Mouse (Mus musculus): ENCODE results near the gene Olfr214. TPM values are rescaled to one million over a fixed set of nuclear protein-coding genes. Genes with fewer than 3 reads are reported as not detected.
"Not testable (repeated sequence)": the region's sequence is repeated elsewhere in the genome, so short reads cannot be mapped to it uniquely, and the experiment has no call there.

Gene Olfr214
- polyA plus RNA-seq, 1 experiment from 2014 or later: not detected

DNA sequence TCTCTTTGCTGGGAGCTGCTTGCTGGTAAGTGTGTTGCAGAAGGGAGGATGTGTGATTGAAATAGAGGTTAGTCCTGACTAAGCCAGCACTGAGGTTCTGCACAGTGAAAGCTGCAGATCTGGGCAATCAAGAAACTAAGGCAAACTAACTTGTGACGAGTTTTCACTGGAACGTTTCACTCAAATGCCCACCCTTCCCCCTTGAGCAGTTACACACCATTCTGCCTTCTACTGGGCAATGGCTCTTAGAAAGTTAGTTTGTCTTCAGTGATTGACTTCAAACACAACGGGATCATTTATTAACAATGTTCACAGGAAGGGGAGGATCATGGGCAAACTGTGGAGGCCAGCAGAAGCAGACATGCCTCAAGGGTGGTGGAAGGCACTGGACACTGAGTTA is 917 bp downstream of the Olfr214 start:
- WGBS: 27% methylated on average over 3 of the region's 3 CpGs
- ATAC-seq: no peak
- no peak overlapping the region for H3K9ac ChIP-seq (ENCODE audit: low read depth, low read length)

DNA sequence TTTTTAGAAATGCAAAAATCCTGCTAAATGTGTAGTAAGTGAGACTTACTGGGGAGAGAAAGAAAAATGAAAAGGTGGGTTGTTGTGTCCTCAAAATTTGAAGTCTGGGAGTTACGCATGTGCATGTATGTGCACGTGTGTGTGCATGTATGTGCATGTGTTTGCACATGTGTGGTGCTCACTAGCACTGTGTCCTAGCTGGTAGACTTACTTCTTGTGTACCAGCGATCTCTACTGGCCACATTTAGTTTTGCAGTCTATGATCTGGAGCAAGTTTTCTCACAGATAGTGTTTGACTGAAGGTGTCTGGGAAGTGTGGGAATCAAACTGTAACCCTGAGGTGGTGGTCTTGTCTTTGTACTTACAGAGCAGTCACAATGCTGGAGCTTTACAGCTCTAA is 15.8 kb downstream of the Olfr214 start:
- no peaks in the 10 kb centered on the region for H3K36me3 ChIP-seq (ENCODE audit: control insufficient read depth, insufficient read depth)
- 37% methylated on average over 3 of the region's 3 CpGs for whole genome bisulfite sequencing
- TF ChIP-seq CTCF (IDR thresholded peaks at IDR 0.05; ENCODE audit: low read depth): peak; percentile 84

More for the DNA sequence above, 917 bp downstream of the Olfr214 start:
- no peak for TF ChIP-seq CTCF (IDR thresholded peaks at IDR 0.05; ENCODE audit: low read depth)
- Histone ChIP-seq H3K9me3 (ENCODE audit: control insufficient read depth) (no peaks in the 10 kb centered on the region), H3K4me2 (replicated peaks; ENCODE audit: low read depth) (no peak overlapping the region), H3K27me3 (replicated peaks; ENCODE audit: control insufficient read depth, insufficient read depth, low read length) (no peaks in the 10 kb centered on the region), H3K4me3 (ENCODE audit: low read depth, low read length) (no peak overlapping the region), H3K27ac (ENCODE audit: low read depth, low read length) (no peak overlapping the region), H3K4me1 (replicated peaks; ENCODE audit: control insufficient read depth, insufficient read depth, low read length) (no peaks in the 10 kb centered on the region), H3K36me3 (ENCODE audit: control insufficient read depth, insufficient read depth) (no peaks in the 10 kb centered on the region)

DNA sequence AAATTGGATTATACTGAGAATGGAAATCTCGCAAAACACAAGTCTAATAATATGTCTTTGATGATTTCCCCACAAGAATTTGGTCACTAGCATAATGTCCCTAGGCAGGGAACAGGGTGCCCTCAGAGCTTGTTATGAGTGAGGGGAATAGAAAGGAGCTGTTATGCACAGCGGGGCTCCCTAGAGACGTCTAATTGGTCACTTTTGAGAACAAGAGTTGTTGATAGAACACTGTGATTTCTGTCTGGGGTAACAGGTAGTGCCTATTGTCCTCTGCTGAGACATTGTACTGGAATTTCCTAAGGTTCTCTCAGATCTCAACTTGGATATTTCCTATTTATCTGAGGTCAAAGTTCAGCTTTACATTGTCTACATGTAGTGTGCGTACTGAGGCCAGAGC is 30.1 kb downstream of the Olfr214 start, which contains the start of gene Olfr215:
Gene Olfr215, minus strand, starts transcription at position 101 of the 400 bp plus-strand sequence.
- Histone ChIP-seq H3K9ac (ENCODE audit: low read depth, low read length) (no peak within 1 kb of the TSS), H3K4me1 (replicated peaks; ENCODE audit: control insufficient read depth, insufficient read depth, low read length) (no peaks in the 10 kb centered on the region), H3K36me3 (ENCODE audit: control insufficient read depth, insufficient read depth) (no peaks in the 10 kb centered on the region), H3K9me3 (ENCODE audit: control insufficient read depth) (no peaks in the 10 kb centered on the region), H3K4me3 (ENCODE audit: low read depth, low read length) (no peak within 1 kb of the TSS), H3K4me2 (replicated peaks; ENCODE audit: low read depth) (no peak within 1 kb of the TSS), H3K27me3 (replicated peaks; ENCODE audit: control insufficient read depth, insufficient read depth, low read length) (no peaks in the 10 kb centered on the region), H3K27ac (ENCODE audit: low read depth, low read length) (no peak within 1 kb of the TSS)
- no peak for ATAC-seq
- WGBS: 72% methylated on average over 4 of the region's 4 CpGs
- TF ChIP-seq CTCF (IDR thresholded peaks at IDR 0.05; ENCODE audit: low read depth): no peak

More for the DNA sequence above, 15.8 kb downstream of the Olfr214 start:
- no peak overlapping the region for H3K27ac ChIP-seq (ENCODE audit: low read depth, low read length)
- no peaks in the 10 kb centered on the region for H3K9me3 ChIP-seq (ENCODE audit: control insufficient read depth)
- H3K4me2 ChIP-seq (replicated peaks; ENCODE audit: low read depth): no peak overlapping the region
- no peaks in the 10 kb centered on the region for H3K27me3 ChIP-seq (replicated peaks; ENCODE audit: control insufficient read depth, insufficient read depth, low read length)
- no peak overlapping the region for H3K9ac ChIP-seq (ENCODE audit: low read depth, low read length)
- no peaks in the 10 kb centered on the region for H3K4me1 ChIP-seq (replicated peaks; ENCODE audit: control insufficient read depth, insufficient read depth, low read length)
- H3K4me3 ChIP-seq (ENCODE audit: low read depth, low read length): no peak overlapping the region
- no peak for ATAC-seq

DNA sequence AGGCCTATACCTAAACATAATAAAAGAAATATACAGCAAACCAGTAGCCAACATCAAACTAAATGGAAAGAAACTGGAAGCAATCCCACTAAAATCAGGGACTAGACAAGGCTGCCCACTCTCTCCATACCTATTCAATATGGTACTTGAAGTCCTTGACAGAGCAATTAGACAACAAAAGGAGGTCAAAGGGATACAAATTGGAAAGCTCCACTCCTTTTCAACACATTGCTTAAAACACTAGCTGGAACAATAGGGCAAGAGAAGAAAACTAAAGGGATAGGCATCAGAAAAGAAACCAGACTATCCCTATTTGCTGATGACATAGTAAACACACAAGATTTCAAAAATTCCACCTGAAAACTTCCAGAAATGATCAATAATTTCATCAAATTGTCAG is 46.9 kb downstream of the Olfr214 start:
- not testable (repeated sequence) for H3K9ac ChIP-seq (ENCODE audit: low read depth, low read length); H3K36me3 ChIP-seq (ENCODE audit: control insufficient read depth, insufficient read depth); H3K27me3 ChIP-seq (replicated peaks; ENCODE audit: control insufficient read depth, insufficient read depth, low read length); H3K27ac ChIP-seq (ENCODE audit: low read depth, low read length); H3K9me3 ChIP-seq (ENCODE audit: control insufficient read depth); H3K4me3 ChIP-seq (ENCODE audit: low read depth, low read length); ATAC-seq; H3K4me1 ChIP-seq (replicated peaks; ENCODE audit: control insufficient read depth, insufficient read depth, low read length); H3K4me2 ChIP-seq (replicated peaks; ENCODE audit: low read depth)

DNA sequence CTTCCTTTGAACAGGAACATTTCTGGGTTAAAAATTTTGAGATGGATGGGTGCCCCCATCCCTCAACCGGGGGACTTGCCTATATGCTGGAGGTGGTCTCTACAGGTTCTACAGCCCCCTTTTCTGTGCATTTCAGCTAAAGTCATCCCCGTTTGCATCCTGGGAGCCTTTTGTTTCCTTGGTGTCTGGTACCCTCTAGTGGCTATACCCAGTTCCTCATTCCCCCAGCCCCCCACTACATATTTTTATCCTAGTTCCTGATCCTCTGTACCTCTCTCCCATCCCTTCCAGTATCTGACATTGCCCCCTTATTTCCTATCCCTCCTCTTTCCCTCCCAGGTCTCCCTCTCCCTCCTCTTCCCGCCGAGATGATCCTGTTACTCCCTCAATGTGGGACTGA is 53.2 kb downstream of the Olfr214 start:
- H3K27me3 ChIP-seq (replicated peaks; ENCODE audit: control insufficient read depth, insufficient read depth, low read length): no peaks in the 10 kb centered on the region
- WGBS: 49% methylated on average over 4 of the region's 4 CpGs
- H3K36me3 ChIP-seq (ENCODE audit: control insufficient read depth, insufficient read depth): no peaks in the 10 kb centered on the region
- H3K4me2 ChIP-seq (replicated peaks; ENCODE audit: low read depth): no peak overlapping the region
- no peaks in the 10 kb centered on the region for H3K9me3 ChIP-seq (ENCODE audit: control insufficient read depth)
- H3K9ac ChIP-seq (ENCODE audit: low read depth, low read length): no peak overlapping the region
- TF ChIP-seq CTCF (IDR thresholded peaks at IDR 0.05; ENCODE audit: low read depth): peak; percentile 37; the same call in 1 of the 2 replicates
- H3K27ac ChIP-seq (ENCODE audit: low read depth, low read length): no peak overlapping the region
- ATAC-seq: no peak
- no peak overlapping the region for H3K4me3 ChIP-seq (ENCODE audit: low read depth, low read length)
- H3K4me1 ChIP-seq (replicated peaks; ENCODE audit: control insufficient read depth, insufficient read depth, low read length): no peaks in the 10 kb centered on the region

Other genes starting within 250 kb of the Olfr214 start
- gene March8, start 216.2 kb upstream of the Olfr214 start, polyA plus RNA-seq (2015; fragmentation: Nextera tagmentation; extraction: Ambion mirVana): 29.4 and 31.5 TPM in 2 replicates
- 0.43 and 0.48 TPM in 2 replicates for gene Alox5, start 93.1 kb upstream of the Olfr214 start, polyA plus RNA-seq (2015; fragmentation: Nextera tagmentation; extraction: Ambion mirVana)
- gene Olfr211, start 65.1 kb upstream of the Olfr214 start, polyA plus RNA-seq (2015; fragmentation: Nextera tagmentation; extraction: Ambion mirVana): not detected in 2 replicates
- gene Olfr212, start 47.7 kb upstream of the Olfr214 start, polyA plus RNA-seq (2015; fragmentation: Nextera tagmentation; extraction: Ambion mirVana): 0.05 TPM in 1 of 2 replicates, not detected in the other
- gene Olfr213, start 15.8 kb upstream of the Olfr214 start, polyA plus RNA-seq (2015; fragmentation: Nextera tagmentation; extraction: Ambion mirVana): not detected in 2 replicates
- 0.24 and 0.35 TPM in 2 replicates for gene Gm5580, start 3.1 kb upstream of the Olfr214 start, polyA plus RNA-seq (2015; fragmentation: Nextera tagmentation; extraction: Ambion mirVana)
- gene Olfr215, start 30.0 kb downstream of the Olfr214 start, polyA plus RNA-seq (2015; fragmentation: Nextera tagmentation; extraction: Ambion mirVana): not detected in 2 replicates
- gene Zfp422, start 74.8 kb downstream of the Olfr214 start, polyA plus RNA-seq (2015; fragmentation: Nextera tagmentation; extraction: Ambion mirVana): 41.8 and 43.3 TPM in 2 replicates
- gene Depp1, start 96.4 kb downstream of the Olfr214 start, polyA plus RNA-seq (2015; fragmentation: Nextera tagmentation; extraction: Ambion mirVana): 11.2 and 13.0 TPM in 2 replicates
- 6.4 and 6.7 TPM in 2 replicates for gene Rassf4, start 119.7 kb downstream of the Olfr214 start, polyA plus RNA-seq (2015; fragmentation: Nextera tagmentation; extraction: Ambion mirVana)
- 0.01 TPM in 1 of 2 replicates, not detected in the other for gene Tmem72, start 162.7 kb downstream of the Olfr214 start, polyA plus RNA-seq (2015; fragmentation: Nextera tagmentation; extraction: Ambion mirVana)